Comparison of ENCODE assay signal across 8 mouse cellular contexts in the genomic region with DNA sequence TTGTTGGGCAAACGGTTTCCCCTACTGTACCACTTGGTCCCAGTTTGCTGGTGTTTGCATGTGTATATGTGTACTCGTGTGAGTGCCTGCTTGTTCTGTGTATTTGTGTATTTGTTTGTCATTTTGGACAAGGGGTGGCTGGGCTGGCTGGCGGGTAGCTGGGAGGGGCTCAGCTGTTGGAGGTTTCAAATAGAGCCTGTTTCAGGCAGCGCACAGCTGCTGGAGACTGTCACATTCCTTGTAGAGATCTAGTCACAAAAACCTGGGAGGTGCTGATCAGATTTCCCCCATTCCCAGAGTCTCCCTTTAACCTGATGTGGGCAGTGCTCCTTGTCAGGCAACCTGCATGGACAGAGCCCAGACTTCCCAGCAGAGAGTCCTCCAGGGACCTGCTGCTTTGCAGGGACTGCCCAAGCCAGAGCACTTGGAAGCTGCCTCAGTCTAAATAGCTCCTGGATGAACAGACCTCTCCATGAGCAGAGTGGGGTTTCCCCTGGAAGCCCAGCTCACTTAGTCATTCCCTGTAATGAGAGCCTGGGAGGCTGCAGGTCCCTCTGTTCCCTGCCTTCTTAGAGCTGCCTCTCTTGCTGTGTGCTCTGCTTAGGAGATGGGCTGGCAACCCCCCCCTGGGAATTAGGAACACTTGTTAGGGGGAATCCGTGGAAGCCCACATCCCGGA. TPM values are rescaled to one million over a fixed set of nuclear protein-coding genes. Genes with fewer than 3 reads are reported as not detected.
DNase-seq lines count a peak whose midpoint lies in the region; ATAC-seq and TF ChIP-seq lines count a peak whose summit lies in the region.

No protein-coding gene starts in this region.

- H3K4me1 ChIP-seq in lung, postnatal 0 days (ENCODE audit: insufficient read depth, low read depth, low read length) = peaks cover 3% of the 10 kb centered on the region; the same call in 1 of the 2 replicates
- H3K4me1 ChIP-seq in intestine, embryonic 15.5 days (replicated peaks) = peaks cover 34% of the 10 kb centered on the region
- peaks cover 26% of the 10 kb centered on the region for H3K4me1 ChIP-seq in stomach, embryonic 14.5 days (ENCODE audit: control insufficient read depth, insufficient read depth, low read length)

- no peak overlapping the region; the same call in 1 of the 2 replicates for H3K4me2 ChIP-seq in lung, postnatal 0 days (replicated peaks; ENCODE audit: low read depth, low read length)
- peak overlapping the region; percentile 91 for H3K4me2 ChIP-seq in intestine, embryonic 15.5 days (replicated peaks)
- H3K4me2 ChIP-seq in stomach, embryonic 14.5 days (replicated peaks; ENCODE audit: low read depth, low read length) = peak overlapping the region; percentile 78

- TF ChIP-seq EP300 in lung, postnatal 0 days (IDR thresholded peaks at IDR 0.05) = no peak

- 34% methylated on average over 6 of the region's 6 CpGs for WGBS in lung, postnatal 0 days
- WGBS in intestine, embryonic 15.5 days = 35% methylated on average over 6 of the region's 6 CpGs
- WGBS in stomach, embryonic 14.5 days = 27% methylated on average over 6 of the region's 6 CpGs

- TF ChIP-seq CTCF in lung, postnatal 0 days (IDR thresholded peaks at IDR 0.05) = no peak

- no peak overlapping the region for H3K9ac ChIP-seq in lung, postnatal 0 days (replicated peaks; ENCODE audit: low read depth)
- H3K9ac ChIP-seq in intestine, embryonic 15.5 days = peak overlapping the region; percentile 27; the same call in 1 of the 2 replicates
- 0 out of 2 replicates have a peak overlapping the region, but pooled peaks have one; percentile 38 for H3K9ac ChIP-seq in stomach, embryonic 14.5 days (replicated peaks; ENCODE audit: low read depth, low read length)

- H3K9me3 ChIP-seq in lung, postnatal 0 days (ENCODE audit: low read length) = no peaks in the 10 kb centered on the region
- no peaks in the 10 kb centered on the region for H3K9me3 ChIP-seq in intestine, embryonic 15.5 days
- H3K9me3 ChIP-seq in stomach, embryonic 14.5 days (ENCODE audit: control insufficient read depth, low read depth, low read length) = no peaks in the 10 kb centered on the region

- H3K27me3 ChIP-seq in lung, postnatal 0 days (replicated peaks; ENCODE audit: insufficient read depth, low read length) = peaks cover 9% of the 10 kb centered on the region
- H3K27me3 ChIP-seq in intestine, embryonic 15.5 days (replicated peaks) = peaks cover 8% of the 10 kb centered on the region; the same call in 1 of the 2 replicates
- no peaks in the 10 kb centered on the region for H3K27me3 ChIP-seq in stomach, embryonic 14.5 days (ENCODE audit: control insufficient read depth, insufficient read depth, low read length)

- H3K27ac ChIP-seq in lung, postnatal 0 days (ENCODE audit: low read length) = no peak overlapping the region
- no peak overlapping the region for H3K27ac ChIP-seq in intestine, embryonic 15.5 days
- no peak overlapping the region for H3K27ac ChIP-seq in stomach, embryonic 14.5 days (ENCODE audit: low read length)

- ATAC-seq in lung, postnatal 0 days = 0 out of 2 replicates have a peak, but pooled peaks have one; percentile 8
- ATAC-seq in intestine, embryonic 15.5 days = no peak
- no peak for ATAC-seq in stomach, embryonic 14.5 days (ENCODE audit: insufficient number of reproducible peaks, insufficient read depth, low FRiP score, low read depth)

- no peaks in the 10 kb centered on the region for H3K36me3 ChIP-seq in lung, postnatal 0 days (ENCODE audit: insufficient read depth, low read length)
- no peaks in the 10 kb centered on the region for H3K36me3 ChIP-seq in intestine, embryonic 15.5 days
- H3K36me3 ChIP-seq in stomach, embryonic 14.5 days (ENCODE audit: control insufficient read depth, insufficient read depth, low read length) = no peaks in the 10 kb centered on the region

- peak; percentile 51 for DNase-seq in lung, postnatal 0 days (ENCODE audit: low spot score)
- no peak for DNase-seq in lung, postnatal 10 days
- DNase-seq in gastrocnemius, adult 18-20 months (ENCODE audit: low spot score) = peak; percentile 26
- no peak for DNase-seq in left cerebral cortex, adult 9 months (ENCODE audit: low spot score in 2 of 2)
- DNase-seq in left cerebral cortex, postnatal 4 days = no peak
- DNase-seq in kidney, adult 18-20 months = no peak

- H3K4me3 ChIP-seq in lung, postnatal 0 days (ENCODE audit: low read depth, low read length) = no peak overlapping the region
- H3K4me3 ChIP-seq in intestine, embryonic 15.5 days (replicated peaks) = peak overlapping the region; percentile 42
- peak overlapping the region; percentile 34 for H3K4me3 ChIP-seq in stomach, embryonic 14.5 days (ENCODE audit: low read depth, low read length)

- intact Hi-C loops in left cerebral cortex, postnatal 4 days (cut with DNase I) = loop anchor here (5.0 kb wide), 1 partner anchor 95 kb away; no protein-coding TSS in a partner anchor

RNA-seq across cellular contexts. Expression of gene Kcnn3, which starts 2.6 kb away (rescaled TPM):
- 1.00 and 1.0 TPM in 2 replicates for polyA plus RNA-seq in lung, postnatal 0 days (2015; fragmentation: Nextera tagmentation; extraction: Ambion mirVana)
- 1 to 10 TPM; 4.2 to 4.4 TPM for total RNA-seq in gastrocnemius, adult 18-20 months (2021)
- polyA plus RNA-seq in intestine, embryonic 15.5 days (2015; fragmentation: Nextera tagmentation; extraction: Ambion mirVana) = 4.4 and 4.6 TPM in 2 replicates
- 4.4 and 6.0 TPM in 2 replicates for polyA plus RNA-seq in stomach, embryonic 14.5 days (2014; fragmentation: Nextera tagmentation; extraction: Ambion mirVana)
- 10 to 100 TPM; 19.5 to 20.7 TPM for total RNA-seq in left cerebral cortex, postnatal 4 days (2021)

Comparison
In these comparisons a context has a peak if more than half of its experiments do, and no peak if none do; other contexts are left out.
1. DNase-seq: peak in lung, postnatal 0 days (single experiment) and gastrocnemius, adult 18-20 months (single experiment); none in lung, postnatal 10 days (single experiment), left cerebral cortex, adult 9 months (0 of 2), left cerebral cortex, postnatal 4 days (single experiment) and kidney, adult 18-20 months (single experiment).